Mouse (Mus musculus) liver, adult 2 months (tissue): ENCODE results near the gene Nfs1.

Source experiments
- CTCF ChIP-seq: fragments of 200-500 bp; IDR thresholded peaks from 2 replicates; pipeline ENCODE4 v1.5.1; 2011; ENCODE audit warnings: low read depth, low read length, control low read depth
- POLR2A ChIP-seq: fragments of 200-500 bp; IDR thresholded peaks from 2 replicates; pipeline ENCODE4 v1.6.1; 2011; ENCODE audit warnings: low read length, control low read depth; ENCODE audit not compliant: insufficient read depth; ENCODE audit errors: extremely low read depth

- no peak for TF ChIP-seq CTCF
- no peak for TF ChIP-seq POLR2A
Observed at GRCm38 (mm10) chr2:156123731-156124130, 20.3 kb downstream of the Nfs1 start.
